Mouse (Mus musculus) spleen, adult 2 months (tissue): ENCODE measurements around the gene Pou5f1.

Experiments
- CTCF ChIP-seq: fragments of 200-500 bp; IDR thresholded peaks from 2 replicates; pipeline ENCODE4 v1.5.1; 2011; ENCODE audit warnings: mild to moderate bottlenecking, inconsistent platforms; ENCODE audit not compliant: insufficient read depth, insufficient read length, insufficient replicate concordance; ENCODE audit errors: extremely low read depth
- POLR2A ChIP-seq: fragments of 200-500 bp; IDR thresholded peaks from 2 replicates; pipeline ENCODE4 v1.6.1; 2011; ENCODE audit warnings: low read depth, low read length, inconsistent platforms

GRCm38 (mm10) chr17:35488041-35488440 lies 17.8 kb upstream of the Pou5f1 start:
- TF ChIP-seq CTCF = no peak
- TF ChIP-seq POLR2A = no peak
